Mouse (Mus musculus): ENCODE measurements around the gene Zfp672.

GRCm38 (mm10) chr11:58322824-58323569 lies 7.1 kb downstream of the Zfp672 start:
- TF ChIP-seq POLR2A (IDR thresholded peaks at IDR 0.05; ENCODE audit: borderline replicate concordance, extremely low read depth, low read depth, low read length) (peak; percentile 94), CTCF (IDR thresholded peaks at IDR 0.05; ENCODE audit: insufficient read depth, low read length) (no peak)
